Mouse (Mus musculus) cortical plate, adult 2 months (tissue): Measurements from ENCODE around the gene Ppme1.

Experiments used
- CTCF ChIP-seq: fragments of 200-500 bp; IDR thresholded peaks from 2 replicates; pipeline ENCODE4 v1.5.1; 2011; ENCODE audit warnings: mild to moderate bottlenecking, control low read depth, low read length; ENCODE audit not compliant: insufficient read depth; ENCODE audit errors: extremely low read depth
- POLR2A ChIP-seq: fragments of 200-500 bp; IDR thresholded peaks from 2 replicates; pipeline ENCODE4 v1.6.1; 2011; ENCODE audit warnings: mild to moderate bottlenecking, low read length, control low read depth; ENCODE audit not compliant: insufficient read depth; ENCODE audit errors: extremely low read depth

- TF ChIP-seq CTCF (no peak), POLR2A (no peak)
These were observed 36.6 kb upstream of the Ppme1 start for GRCm38 (mm10) chr7:100408684-100409083.
